Mouse (Mus musculus): ENCODE results near the gene Hgd. TPM values are rescaled to one million over a fixed set of nuclear protein-coding genes. Genes with fewer than 3 reads are reported as not detected.

Gene Hgd
- polyA plus RNA-seq, 1 experiment from 2014 or later, result 0.21 TPM

DNA sequence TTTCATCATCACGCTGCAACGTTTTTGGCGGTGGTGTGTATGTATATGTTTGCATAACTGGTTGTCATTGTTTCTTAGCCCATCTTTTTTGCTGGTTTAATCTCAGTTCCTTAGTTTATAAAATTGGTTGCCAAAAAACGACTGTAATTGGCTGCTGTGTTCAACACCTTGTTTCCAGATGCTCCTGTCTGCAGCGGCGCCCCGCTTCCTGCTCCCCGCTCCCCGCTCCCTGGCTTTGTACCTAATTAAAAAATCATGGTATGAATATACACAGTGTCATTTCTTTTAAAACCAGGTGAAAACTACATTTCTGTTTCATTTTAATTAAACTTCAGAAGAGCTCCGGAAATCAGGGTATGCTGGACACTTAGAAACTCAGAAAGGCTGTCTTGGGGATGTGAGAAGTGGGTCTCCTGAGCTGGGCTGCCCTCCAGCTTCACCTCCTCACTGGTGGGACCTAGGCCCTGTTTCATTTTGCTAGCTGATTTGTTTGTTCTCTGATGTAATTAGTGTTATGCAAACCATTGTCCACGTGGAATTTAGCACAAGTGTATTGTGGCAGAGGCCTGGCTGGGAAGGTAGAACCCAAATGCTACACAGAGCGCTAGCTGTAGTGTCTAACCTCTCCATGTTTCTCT is 7.7 kb upstream of the Hgd start:
- Histone ChIP-seq H3K27me3 (ENCODE audit: control insufficient read depth, insufficient read depth, low read length) (no peaks in the 10 kb centered on the region), H3K4me1 (replicated peaks; ENCODE audit: control insufficient read depth, insufficient read depth) (no peaks in the 10 kb centered on the region), H3K27ac (replicated peaks) (no peak overlapping the region), H3K36me3 (ENCODE audit: control insufficient read depth, insufficient read depth, low read length) (no peaks in the 10 kb centered on the region; the same call in 1 of the 2 replicates), H3K9ac (ENCODE audit: low read length) (no peak overlapping the region), H3K4me2 (replicated peaks; ENCODE audit: low read depth) (no peak overlapping the region), H3K9me3 (ENCODE audit: control insufficient read depth, low read length) (no peaks in the 10 kb centered on the region), H3K4me3 (ENCODE audit: low read depth, low read length) (no peak overlapping the region)
- 79% methylated on average over 12 of the region's 12 CpGs for WGBS
- DNase-seq (ENCODE audit: low spot score) (no peak), ATAC-seq (ENCODE audit: low FRiP score, low TSS enrichment) (no peak)
- TF ChIP-seq CTCF (IDR thresholded peaks at IDR 0.05; ENCODE audit: low read depth) (no peak), EP300 (optimal IDR thresholded peaks at IDR 0.05) (no peak)

DNA sequence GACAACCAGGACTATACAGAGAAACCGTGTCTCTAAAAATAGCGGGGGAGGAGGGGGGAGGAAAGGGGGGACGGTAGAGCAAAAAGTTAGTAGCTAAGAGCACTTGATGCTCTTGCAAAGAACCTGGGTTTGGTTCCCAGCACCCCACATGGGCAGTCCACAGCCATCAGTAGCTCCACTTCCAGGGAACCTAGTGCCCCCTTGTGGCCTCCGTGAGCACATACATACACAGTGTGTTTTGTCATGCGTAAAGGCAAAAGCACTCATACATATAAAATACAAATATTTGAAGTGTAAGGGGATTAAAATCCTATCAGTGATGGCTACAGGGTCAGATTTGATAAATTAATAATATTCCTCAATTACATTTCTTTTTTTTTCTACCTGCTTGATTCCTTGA is 6.9 kb upstream of the Hgd start:
- Histone ChIP-seq H3K4me3 (ENCODE audit: low read depth, low read length) (no peak overlapping the region), H3K27ac (replicated peaks) (no peak overlapping the region), H3K4me2 (replicated peaks; ENCODE audit: low read depth) (no peak overlapping the region), H3K9me3 (ENCODE audit: control insufficient read depth, low read length) (no peaks in the 10 kb centered on the region), H3K4me1 (replicated peaks; ENCODE audit: control insufficient read depth, insufficient read depth) (no peaks in the 10 kb centered on the region), H3K9ac (ENCODE audit: low read length) (no peak overlapping the region), H3K27me3 (ENCODE audit: control insufficient read depth, insufficient read depth, low read length) (no peaks in the 10 kb centered on the region), H3K36me3 (ENCODE audit: control insufficient read depth, insufficient read depth, low read length) (no peaks in the 10 kb centered on the region; the same call in 1 of the 2 replicates)
- TF ChIP-seq CTCF (IDR thresholded peaks at IDR 0.05; ENCODE audit: low read depth) (peak; percentile 42; the same call in 1 of the 2 replicates), EP300 (optimal IDR thresholded peaks at IDR 0.05) (no peak)
- 96% methylated on average over 5 of the region's 5 CpGs for WGBS
- DNase-seq (ENCODE audit: low spot score), result no peak
- ATAC-seq (ENCODE audit: low FRiP score, low TSS enrichment), result no peak

DNA sequence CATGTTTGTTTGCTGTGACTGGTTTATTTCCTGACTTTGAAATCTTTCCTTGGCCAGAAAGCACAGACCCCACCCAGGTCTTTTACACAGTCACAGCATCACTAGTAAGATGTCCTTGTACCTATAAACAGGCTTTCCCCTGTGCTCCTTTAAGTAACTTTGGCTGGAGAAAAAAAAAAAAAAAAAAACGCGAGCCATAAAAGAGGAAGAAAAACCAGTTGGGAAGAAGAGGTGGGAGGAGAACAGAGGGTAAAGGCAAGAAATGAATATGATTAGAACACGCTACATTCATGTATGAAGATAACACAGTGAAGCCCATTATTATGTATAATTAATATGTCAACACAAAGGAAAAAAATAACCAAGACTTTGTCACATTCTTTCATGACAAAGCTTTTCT is 4.6 kb upstream of the Hgd start:
- Histone ChIP-seq H3K27me3 (ENCODE audit: control insufficient read depth, insufficient read depth, low read length) (no peaks in the 10 kb centered on the region), H3K4me1 (replicated peaks; ENCODE audit: control insufficient read depth, insufficient read depth) (no peaks in the 10 kb centered on the region), H3K36me3 (ENCODE audit: control insufficient read depth, insufficient read depth, low read length) (no peaks in the 10 kb centered on the region), H3K27ac (replicated peaks) (no peak overlapping the region), H3K4me3 (ENCODE audit: low read depth, low read length) (no peak overlapping the region), H3K9ac (ENCODE audit: low read length) (no peak overlapping the region), H3K4me2 (replicated peaks; ENCODE audit: low read depth) (no peak overlapping the region), H3K9me3 (ENCODE audit: control insufficient read depth, low read length) (no peaks in the 10 kb centered on the region)
- no peak for DNase-seq (ENCODE audit: low spot score)
- WGBS, result 63% methylated on average over 3 of the region's 3 CpGs
- ATAC-seq (ENCODE audit: low FRiP score, low TSS enrichment), result no peak
- TF ChIP-seq EP300 (optimal IDR thresholded peaks at IDR 0.05), result no peak
- no peak for TF ChIP-seq CTCF (IDR thresholded peaks at IDR 0.05; ENCODE audit: low read depth)

DNA sequence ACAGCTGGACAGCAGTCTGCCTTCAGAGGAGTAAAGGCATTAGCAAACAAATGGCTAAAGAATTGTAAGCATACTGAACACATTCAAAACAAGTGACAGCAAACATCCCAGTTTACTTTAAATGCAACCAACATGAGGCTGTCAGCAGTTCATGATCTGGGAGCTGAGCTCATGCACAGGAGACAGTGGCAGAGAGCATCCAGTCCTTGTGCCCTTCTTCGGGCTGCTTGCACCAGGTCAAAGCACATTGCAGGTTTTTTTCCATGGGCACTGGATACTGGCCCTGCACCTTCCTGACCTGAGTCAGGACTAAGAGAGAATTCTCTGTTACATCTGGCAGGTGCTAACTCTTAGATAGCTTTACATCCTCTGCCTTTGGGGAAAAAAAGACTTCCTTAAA is 362 bp upstream of the Hgd start:
- H3K4me1 ChIP-seq (replicated peaks; ENCODE audit: control insufficient read depth, insufficient read depth), result no peaks in the 10 kb centered on the region
- no peaks in the 10 kb centered on the region for H3K9me3 ChIP-seq (ENCODE audit: control insufficient read depth, low read length)
- no peak for DNase-seq (ENCODE audit: low spot score)
- H3K36me3 ChIP-seq (ENCODE audit: control insufficient read depth, insufficient read depth, low read length), result no peaks in the 10 kb centered on the region
- WGBS, result 69% methylated on average over 1 of the region's 1 CpGs
- no peak overlapping the region for H3K27ac ChIP-seq (replicated peaks)
- ATAC-seq (ENCODE audit: low FRiP score, low TSS enrichment), result no peak
- no peaks in the 10 kb centered on the region for H3K27me3 ChIP-seq (ENCODE audit: control insufficient read depth, insufficient read depth, low read length)
- no peak overlapping the region for H3K4me3 ChIP-seq (ENCODE audit: low read depth, low read length)
- TF ChIP-seq EP300 (optimal IDR thresholded peaks at IDR 0.05) (no peak), CTCF (IDR thresholded peaks at IDR 0.05; ENCODE audit: low read depth) (no peak)
- no peak overlapping the region for H3K4me2 ChIP-seq (replicated peaks; ENCODE audit: low read depth)
- no peak overlapping the region for H3K9ac ChIP-seq (ENCODE audit: low read length)

DNA sequence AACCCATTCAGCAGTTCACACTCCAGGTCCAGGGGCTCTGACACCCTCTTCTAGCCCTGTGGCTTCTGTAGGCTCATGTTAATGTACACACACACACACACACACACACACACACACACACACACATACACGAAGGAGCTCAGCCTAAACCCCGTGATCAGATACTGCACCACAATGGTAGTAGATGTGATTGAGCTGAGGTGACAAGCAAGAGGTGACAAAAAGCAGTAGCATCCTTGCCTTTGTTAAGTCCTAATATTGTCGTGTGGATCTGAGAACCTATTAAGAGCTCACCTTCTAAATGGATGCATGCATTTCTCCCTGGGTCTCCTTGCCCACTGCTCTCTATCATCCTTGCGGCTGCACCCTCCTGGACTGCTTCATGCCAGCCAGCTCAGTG is 698 bp downstream of the Hgd start:
- no peaks in the 10 kb centered on the region for H3K9me3 ChIP-seq (ENCODE audit: control insufficient read depth, low read length)
- DNase-seq (ENCODE audit: low spot score) (no peak), ATAC-seq (ENCODE audit: low FRiP score, low TSS enrichment) (no peak)
- TF ChIP-seq EP300 (optimal IDR thresholded peaks at IDR 0.05) (no peak), CTCF (IDR thresholded peaks at IDR 0.05; ENCODE audit: low read depth) (no peak)
- WGBS, result 73% methylated on average over 4 of the region's 4 CpGs
- no peaks in the 10 kb centered on the region for H3K27me3 ChIP-seq (ENCODE audit: control insufficient read depth, insufficient read depth, low read length)
- H3K4me2 ChIP-seq (replicated peaks; ENCODE audit: low read depth), result no peak overlapping the region
- no peaks in the 10 kb centered on the region for H3K36me3 ChIP-seq (ENCODE audit: control insufficient read depth, insufficient read depth, low read length)
- H3K27ac ChIP-seq (replicated peaks), result no peak overlapping the region
- H3K4me3 ChIP-seq (ENCODE audit: low read depth, low read length), result no peak overlapping the region
- H3K4me1 ChIP-seq (replicated peaks; ENCODE audit: control insufficient read depth, insufficient read depth), result no peaks in the 10 kb centered on the region
- H3K9ac ChIP-seq (ENCODE audit: low read length), result no peak overlapping the region

DNA sequence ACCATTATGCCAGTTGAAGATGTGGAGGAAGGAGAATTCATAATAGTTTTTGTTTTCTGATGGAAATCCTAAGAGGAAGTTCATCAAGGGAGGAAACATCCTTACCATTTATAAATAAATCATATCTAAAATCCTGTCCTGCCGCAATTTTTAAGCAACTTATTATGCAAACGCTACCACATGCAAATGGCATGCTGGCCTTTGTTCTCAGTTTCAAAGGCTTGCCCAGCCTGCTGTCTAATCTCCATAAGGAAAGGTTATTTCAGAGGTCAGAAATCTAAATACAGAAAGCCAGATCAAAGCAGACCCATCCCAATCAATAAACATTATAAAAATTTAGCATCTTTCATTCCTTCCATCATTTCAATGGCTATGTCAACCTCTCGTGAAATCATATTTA is 1.9 kb downstream of the Hgd start:
- H3K9me3 ChIP-seq (ENCODE audit: control insufficient read depth, low read length), result no peaks in the 10 kb centered on the region
- DNase-seq (ENCODE audit: low spot score) (no peak), ATAC-seq (ENCODE audit: low FRiP score, low TSS enrichment) (no peak)
- 60% methylated on average over 3 of the region's 3 CpGs for WGBS
- H3K4me3 ChIP-seq (ENCODE audit: low read depth, low read length), result no peak overlapping the region
- H3K4me1 ChIP-seq (replicated peaks; ENCODE audit: control insufficient read depth, insufficient read depth), result no peaks in the 10 kb centered on the region
- no peaks in the 10 kb centered on the region for H3K36me3 ChIP-seq (ENCODE audit: control insufficient read depth, insufficient read depth, low read length)
- H3K27ac ChIP-seq (replicated peaks), result no peak overlapping the region
- no peak overlapping the region for H3K9ac ChIP-seq (ENCODE audit: low read length)
- no peaks in the 10 kb centered on the region for H3K27me3 ChIP-seq (ENCODE audit: control insufficient read depth, insufficient read depth, low read length)
- no peak overlapping the region for H3K4me2 ChIP-seq (replicated peaks; ENCODE audit: low read depth)
- TF ChIP-seq CTCF (IDR thresholded peaks at IDR 0.05; ENCODE audit: low read depth) (no peak), EP300 (optimal IDR thresholded peaks at IDR 0.05) (no peak)

Measured in stomach, postnatal 0 days (tissue).